Mouse (Mus musculus): ENCODE measurements around the gene Helb. TPM values are rescaled to one million over a fixed set of nuclear protein-coding genes. Genes with fewer than 3 reads are reported as not detected.

The Helb gene
- polyA plus RNA-seq (2017; shearing (Covaris generic)) = 30.6 TPM

GRCm38 (mm10) chr10:120112507-120113396 lies at the start of gene Helb:
Gene Helb, minus strand, starts transcription at chr10:120112987.

Other genes with a start within 250 kb of the Helb start
- gene Tmbim4, start 88.6 kb upstream of the Helb start, polyA plus RNA-seq (2017; shearing (Covaris generic)) = 206 TPM
- gene Irak3, start 89.1 kb upstream of the Helb start, polyA plus RNA-seq (2017; shearing (Covaris generic)) = 9.1 TPM
- gene Llph, start 114.1 kb upstream of the Helb start, polyA plus RNA-seq (2017; shearing (Covaris generic)) = 89.0 TPM